Mouse (Mus musculus) T-helper 17 cell (primary cell): Measurements from ENCODE around the gene Morf4l2.
"Not testable (repeated sequence)": the region's sequence is repeated elsewhere in the genome, so short reads cannot be mapped to it uniquely, and the experiment has no call there.

Experiments used
- in situ Hi-C, 2 experiments: fragments of 300-600 bp; cut with MboI, MseI; formaldehyde crosslinking; loops; 1 replicate in 1 of 2; 2 replicates in 1 of 2; pipeline ENCODE4 v1.15.1; 2025; ENCODE audit warnings: high pct_unique_total_duplicates in 2 of 2

Morf4l2 gene

DNA sequence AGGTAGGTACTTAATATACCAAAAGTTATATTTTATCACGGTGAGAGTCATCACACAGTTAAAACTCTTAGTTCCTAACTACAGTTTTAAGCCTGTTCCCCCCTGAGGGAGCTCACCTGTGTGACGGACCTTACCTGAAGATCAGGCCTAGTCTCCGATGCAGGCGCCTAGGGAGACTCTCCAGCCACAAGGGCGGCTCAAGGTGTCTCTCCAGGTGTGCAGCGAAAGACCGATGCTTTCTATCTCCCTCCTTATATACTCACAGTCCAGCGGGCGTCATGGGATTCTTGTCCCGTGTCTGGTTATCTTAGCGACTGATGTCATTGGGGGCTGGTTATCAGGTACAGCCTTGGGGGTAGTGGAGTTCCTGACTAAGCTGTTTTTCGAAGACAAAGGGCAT is at the start of gene Morf4l2:
Morf4l2 (minus strand) TSS at position 232 of the 400 bp plus-strand sequence.
- in situ Hi-C loops = loop anchor here (10.0 kb wide), 2 partner anchors 271 to 291 kb away; partner anchors contain the start of gene Slc25a53 (in 1 of the 2)

- in situ Hi-C loops = no loop called here
Observed at GRCm38 (mm10) chrX:136789446-136789845, 46.0 kb upstream of the Morf4l2 start.

- in situ Hi-C loops = no loop called here
Observed at GRCm38 (mm10) chrX:136780041-136780440, 36.6 kb upstream of the Morf4l2 start, which contains the start of gene Glra4. Gene Glra4, minus strand, starts transcription at chrX:136780141.

DNA sequence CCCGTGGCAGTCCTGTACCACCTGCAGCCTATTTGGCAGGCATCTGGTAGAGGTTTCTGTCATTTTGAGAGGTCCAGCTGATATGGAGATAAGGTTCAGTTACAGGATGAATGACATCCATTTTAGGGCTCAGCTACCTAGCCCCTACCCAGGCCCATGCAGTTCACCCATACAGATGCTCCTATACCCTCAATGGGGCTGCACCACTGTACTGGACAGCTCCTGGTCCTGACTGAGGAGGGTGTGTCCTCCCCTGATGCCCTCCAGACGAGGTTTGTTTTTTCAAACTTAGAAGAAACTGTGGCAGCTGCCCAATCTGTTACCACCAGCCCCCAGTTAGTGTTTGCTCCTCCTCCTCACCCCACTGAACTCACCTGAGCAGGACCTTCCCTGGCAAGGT is 35.8 kb upstream of the Morf4l2 start:
- in situ Hi-C loops = no loop called here

- in situ Hi-C loops = no loop called here
Observed at GRCm38 (mm10) chrX:136778046-136778445, 34.6 kb upstream of the Morf4l2 start.

GRCm38 (mm10) chrX:136773035-136773434 is 29.5 kb upstream of the Morf4l2 start:
- in situ Hi-C loops = no loop called here

DNA sequence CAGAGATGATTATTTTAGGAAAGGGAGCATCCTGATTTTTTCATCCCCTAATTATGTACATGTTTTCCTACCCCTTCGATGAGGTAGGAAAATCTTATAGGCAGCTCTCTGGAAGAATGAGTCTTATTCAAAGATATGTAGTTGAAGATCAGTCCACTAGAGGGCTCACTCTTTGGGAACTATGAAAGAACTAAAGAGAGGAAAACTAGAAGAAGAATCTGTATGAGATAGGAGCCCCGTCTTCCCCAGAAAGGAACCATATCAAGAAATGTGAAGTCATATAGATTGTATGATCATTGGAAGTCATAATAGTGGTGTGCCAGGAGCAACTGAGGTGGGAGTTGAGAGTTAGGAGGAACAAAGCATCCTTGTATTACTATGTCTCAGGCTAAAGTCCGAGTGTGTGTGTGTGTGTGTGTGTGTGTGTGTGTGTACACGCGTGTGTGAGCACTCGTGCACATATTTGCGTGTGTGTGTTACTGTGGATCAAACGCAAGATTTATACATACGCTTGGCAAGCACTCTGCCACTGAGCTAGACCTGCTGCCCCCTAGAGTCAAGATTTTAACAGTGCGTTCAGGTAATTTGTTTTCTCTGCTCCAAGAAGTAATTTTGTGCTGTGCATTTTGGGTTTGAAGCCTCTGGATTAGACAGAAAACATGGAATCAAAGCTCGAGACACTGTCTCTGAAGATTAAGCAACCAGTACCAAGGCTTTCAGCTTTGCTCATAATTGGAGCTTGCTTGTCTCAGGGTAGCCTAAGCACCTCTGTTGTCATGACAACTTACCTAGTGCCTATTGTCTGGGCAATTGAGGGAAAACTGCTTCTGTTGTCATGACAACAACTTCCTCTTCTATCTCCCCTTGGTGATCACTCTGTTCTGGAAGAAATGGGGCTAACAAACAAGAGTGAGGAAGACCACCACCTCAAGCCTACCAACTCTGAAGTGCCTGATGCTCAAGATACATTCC is 17.9 kb upstream of the Morf4l2 start:
- in situ Hi-C loops = no loop called here

DNA sequence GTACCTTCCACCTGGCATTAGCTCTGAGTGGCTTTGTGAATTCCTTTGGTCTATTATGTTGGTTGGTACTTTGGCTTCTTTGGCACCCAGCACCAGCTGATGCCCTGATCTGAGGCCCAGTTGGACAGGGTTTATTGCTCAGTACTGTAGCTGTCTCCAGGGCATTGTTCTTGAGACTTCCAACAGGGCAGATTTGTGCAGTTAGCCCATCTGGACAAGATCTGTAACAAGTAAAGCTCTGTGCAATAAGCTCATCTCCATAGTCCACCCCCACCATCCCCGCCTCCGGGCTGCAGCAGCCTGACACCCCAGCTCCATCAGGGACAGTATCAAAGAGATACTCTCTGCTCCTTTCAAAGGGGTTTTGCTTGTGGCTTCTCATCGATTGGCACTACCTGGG is 12.0 kb upstream of the Morf4l2 start:
- in situ Hi-C loops = no loop called here

DNA sequence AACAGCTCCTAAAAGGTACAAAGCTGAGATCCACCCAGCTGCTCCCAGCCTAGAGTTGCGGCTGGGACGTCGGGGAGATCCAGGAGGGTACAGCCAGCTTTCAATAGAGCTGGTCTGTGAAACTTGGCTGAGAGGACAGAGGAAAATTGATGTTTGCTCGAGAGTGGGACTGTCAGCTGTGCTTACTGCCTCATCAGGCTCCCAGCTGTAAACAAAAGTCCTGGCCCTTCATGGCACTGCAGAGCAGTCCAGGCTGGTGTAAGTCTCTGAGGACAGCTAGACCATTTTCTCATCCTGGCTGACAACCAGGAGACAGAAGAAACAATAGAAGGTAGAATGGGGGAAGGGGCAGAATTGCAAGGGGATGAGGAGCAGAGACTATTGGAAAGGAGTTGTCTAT is 5.8 kb upstream of the Morf4l2 start:
- in situ Hi-C loops = loop anchor here (10.0 kb wide), 2 partner anchors 265 to 285 kb away; partner anchors contain the start of gene Slc25a53 (in 1 of the 2)

DNA sequence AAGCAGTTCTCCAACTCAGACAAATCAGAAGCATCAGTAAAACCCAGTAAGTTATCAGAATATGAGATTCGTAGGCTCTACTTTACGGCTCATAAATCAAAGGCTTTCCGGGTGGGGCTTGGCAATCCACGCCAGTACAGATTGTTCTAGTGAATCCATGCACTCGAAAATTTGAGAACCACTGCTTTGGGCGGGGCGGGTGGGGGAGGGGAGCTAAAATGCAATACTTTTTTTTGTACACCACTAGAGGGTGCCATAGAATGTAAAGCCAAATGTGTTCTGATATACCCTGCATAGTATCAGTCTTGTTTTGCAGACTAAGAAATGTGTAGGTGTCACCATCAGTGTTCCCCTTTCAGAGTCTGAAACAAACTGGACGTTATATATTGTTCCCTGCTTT is 1.2 kb upstream of the Morf4l2 start:
- in situ Hi-C loops = loop anchor here (10.0 kb wide), 2 partner anchors 270 to 290 kb away; partner anchors contain the start of gene Slc25a53 (in 1 of the 2)

DNA sequence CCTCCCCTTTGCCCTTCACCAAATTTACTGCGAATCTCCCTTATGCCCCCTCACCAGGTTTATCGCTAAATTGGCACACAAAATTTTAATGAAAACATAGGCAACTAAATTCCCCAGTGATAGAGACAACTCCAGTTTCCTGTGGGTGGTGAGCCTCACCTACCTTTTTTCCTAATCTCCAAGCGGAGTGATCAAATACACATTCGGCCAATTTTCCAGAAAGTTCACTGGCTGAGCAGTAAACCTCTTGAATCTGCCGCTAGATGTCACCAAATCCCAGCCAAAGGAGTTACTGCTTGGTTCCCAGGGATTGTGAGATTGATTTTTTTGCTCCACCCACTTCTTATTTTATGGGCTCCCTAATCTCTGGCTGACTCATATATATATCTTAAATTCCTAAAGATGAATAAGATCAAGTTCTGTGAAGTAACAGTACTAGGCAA is 808 bp downstream of the Morf4l2 start:
- in situ Hi-C loops = loop anchor here (10.0 kb wide), 2 partner anchors 272 to 292 kb away; partner anchors contain the start of gene Slc25a53 (in 1 of the 2)

GRCm38 (mm10) chrX:136742241-136742640 is 1.2 kb downstream of the Morf4l2 start:
- in situ Hi-C loops = loop anchor here (10.0 kb wide), 2 partner anchors 273 to 293 kb away; partner anchors contain the start of gene Slc25a53 (in 1 of the 2)

DNA sequence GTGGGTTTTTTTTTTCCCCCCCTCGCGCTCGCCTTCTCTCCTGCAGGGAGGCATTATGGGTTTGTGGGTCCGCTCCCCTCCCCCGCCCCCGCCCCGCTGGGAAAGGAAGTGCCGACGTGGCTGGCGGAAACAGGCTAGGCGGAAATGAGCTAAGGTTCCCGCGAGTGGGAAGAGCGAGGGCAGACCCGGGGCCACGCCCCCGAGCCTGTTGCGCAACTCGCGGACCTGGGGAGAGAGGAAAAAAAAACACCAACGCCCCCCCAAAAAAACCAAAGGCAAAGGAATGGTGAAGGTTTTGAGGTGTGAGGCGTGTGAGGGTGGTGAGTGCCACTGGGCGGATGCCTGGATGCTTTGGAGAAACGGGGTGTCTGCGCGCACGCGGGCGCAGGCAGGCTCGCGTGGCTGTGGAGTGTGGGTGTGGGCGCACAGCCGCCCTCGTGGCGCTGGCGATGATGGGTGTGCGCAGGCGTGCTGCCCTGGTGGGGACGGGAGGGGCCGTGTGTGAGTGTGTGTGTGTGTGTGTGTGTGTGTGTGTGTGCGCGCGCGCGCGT is 1.8 kb downstream of the Morf4l2 start:
- in situ Hi-C loops = loop anchor here (10.0 kb wide), 2 partner anchors 273 to 293 kb away; partner anchors contain the start of gene Slc25a53 (in 1 of the 2)

DNA sequence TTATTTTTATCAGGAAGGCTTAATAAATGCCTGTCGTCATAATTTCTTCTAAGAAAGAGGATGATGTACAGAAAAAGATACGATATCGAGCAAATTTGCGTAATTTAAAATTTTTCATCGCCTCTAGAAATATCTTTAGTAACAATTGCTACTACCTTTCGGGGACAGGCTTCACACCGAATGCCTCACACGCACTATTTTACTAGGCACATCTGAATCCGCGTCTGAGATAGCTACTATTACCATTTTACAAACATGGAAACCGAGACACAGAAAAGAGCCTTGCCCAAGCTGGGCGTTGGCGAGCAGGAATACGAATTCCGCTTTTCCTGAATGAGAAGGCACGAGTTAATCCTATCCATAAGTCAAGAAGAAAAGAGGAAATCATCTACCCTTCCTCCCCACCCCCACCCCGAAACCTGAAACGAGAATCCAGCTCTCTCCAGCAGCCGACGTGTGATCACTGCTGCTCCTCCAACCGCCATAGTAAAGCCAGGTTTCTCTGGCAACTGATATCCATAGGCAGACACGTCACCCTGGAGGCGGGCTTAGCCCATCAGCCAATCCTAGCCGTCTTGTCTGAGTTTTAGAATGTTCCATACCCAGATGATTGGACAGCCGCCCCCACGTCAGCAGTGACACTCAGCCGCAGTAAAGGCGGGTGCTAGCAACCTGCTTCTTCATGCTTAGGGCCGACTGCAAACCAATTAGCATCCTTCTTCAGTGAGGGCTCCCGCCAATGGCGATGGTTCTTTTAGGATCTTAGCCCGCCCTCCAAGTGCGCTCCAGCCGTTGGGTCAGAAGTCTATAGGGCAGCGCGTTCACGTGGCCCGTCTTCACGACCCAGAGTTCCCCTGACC is 2.5 kb downstream of the Morf4l2 start:
- in situ Hi-C loops = loop anchor here (10.0 kb wide), 2 partner anchors 274 to 294 kb away; partner anchors contain the start of gene Slc25a53 (in 1 of the 2)

- in situ Hi-C loops = loop anchor here (10.0 kb wide), 2 partner anchors 275 to 295 kb away; partner anchors contain the start of gene Slc25a53 (in 1 of the 2)
Observed at GRCm38 (mm10) chrX:136740087-136740790, 3.3 kb downstream of the Morf4l2 start.

DNA sequence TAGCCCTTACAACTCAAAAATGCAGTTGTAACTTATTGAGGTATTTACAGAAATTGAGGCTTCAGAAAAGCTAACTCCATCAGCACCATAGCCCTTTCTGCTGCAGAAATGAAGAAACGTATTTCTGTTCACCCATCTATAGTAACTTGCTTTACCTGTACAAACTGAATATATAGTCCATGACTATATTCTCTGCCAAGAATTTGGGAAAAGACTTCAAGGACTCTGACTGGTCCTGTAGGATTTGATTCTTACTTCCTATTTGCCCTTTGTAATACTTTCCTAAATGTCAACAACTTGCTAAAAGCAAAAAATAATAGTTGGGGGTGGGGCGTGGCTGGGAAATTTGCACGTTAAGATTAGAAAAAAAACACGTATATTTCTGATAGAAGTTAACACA is 11.5 kb downstream of the Morf4l2 start:
- in situ Hi-C loops = no loop called here

DNA sequence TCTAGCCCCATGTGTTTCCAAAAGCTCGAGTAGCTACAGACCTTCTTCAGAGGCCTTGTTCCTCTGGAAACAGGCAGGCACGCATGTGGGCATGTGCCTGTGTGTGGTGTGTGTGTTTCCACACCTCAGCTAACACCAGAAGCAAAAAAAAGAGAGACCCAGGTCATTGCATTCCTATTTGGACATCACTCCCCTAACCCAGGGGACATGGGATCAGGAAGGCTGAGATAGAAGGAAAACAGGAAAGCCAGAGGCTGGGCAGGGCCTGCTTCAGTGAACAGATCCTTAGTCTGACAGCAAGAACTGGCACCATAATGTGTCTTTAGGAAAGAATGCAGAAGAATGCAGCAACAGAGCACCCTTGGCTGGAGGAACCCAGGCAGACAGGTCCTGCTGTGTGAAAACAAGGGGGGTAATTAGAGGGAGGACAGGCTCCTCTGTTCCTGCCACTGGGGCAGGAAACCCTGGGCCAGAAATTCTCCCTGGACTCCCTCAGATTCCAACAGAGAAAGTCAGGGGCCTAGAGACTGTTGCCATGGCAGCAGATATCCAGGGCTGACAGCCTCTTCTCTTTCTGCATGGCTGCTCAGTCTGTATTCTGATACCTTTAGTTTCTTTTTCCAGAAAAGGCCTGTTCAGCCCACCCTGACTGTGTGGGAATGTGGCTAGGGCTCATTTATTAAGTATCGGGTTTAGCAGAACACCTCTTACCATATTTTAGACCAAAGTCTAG is 28.6 kb downstream of the Morf4l2 start:
- in situ Hi-C loops = not testable (repeated sequence)

GRCm38 (mm10) chrX:136708782-136709181 is 34.7 kb downstream of the Morf4l2 start:
- in situ Hi-C loops = no loop called here

DNA sequence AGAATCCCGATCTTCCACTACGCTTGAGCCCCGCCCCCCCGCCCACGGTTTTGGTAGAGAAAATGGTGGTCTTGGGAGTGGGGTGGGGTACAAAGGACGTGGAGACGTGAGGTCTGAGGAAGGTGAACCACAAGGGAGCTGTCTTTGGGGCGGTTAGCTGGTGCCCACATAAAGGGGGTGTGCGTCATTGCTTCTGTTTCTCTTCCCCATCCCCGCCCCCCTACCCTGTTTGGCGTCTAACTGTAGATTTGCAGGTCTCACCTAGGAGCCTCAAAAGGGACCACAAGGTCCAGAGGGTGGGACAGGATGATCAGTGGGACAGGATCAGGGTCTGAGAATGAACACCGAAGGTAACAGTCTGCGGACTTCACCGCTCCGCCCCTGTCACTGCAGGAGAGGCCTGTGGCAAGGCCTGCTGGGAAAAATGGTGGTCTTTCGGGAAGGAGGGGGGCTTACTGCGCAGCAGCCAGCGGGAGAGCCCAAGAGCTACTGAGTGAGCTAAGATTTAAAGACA is 35.3 kb downstream of the Morf4l2 start:
- in situ Hi-C loops = no loop called here
